Mouse (Mus musculus) frontal cortex, adult 2 months (tissue): Measurements from ENCODE around the gene Tbx2. TPM values are rescaled to one million over a fixed set of nuclear protein-coding genes. Genes with fewer than 3 reads are reported as not detected.

Experiments
- DNase-seq, 2 experiments: peaks; one replicate each; pipeline ENCODE4 v3.0.0; 2022; ENCODE audit warnings: low spot score in 1 of 2; ENCODE audit errors: extremely low spot score in 1 of 2
- polyA plus RNA-seq: library from polyadenylated mRNA; depleted of rRNA; stranded (reverse); fragments of >200 nt; gene quantifications from 2 replicates; pipeline ENCODE4 v1.2.3, GENCODE M21; 2012

Tbx2 gene
- polyA plus RNA-seq, 1 experiment: 4.2 TPM

DNA sequence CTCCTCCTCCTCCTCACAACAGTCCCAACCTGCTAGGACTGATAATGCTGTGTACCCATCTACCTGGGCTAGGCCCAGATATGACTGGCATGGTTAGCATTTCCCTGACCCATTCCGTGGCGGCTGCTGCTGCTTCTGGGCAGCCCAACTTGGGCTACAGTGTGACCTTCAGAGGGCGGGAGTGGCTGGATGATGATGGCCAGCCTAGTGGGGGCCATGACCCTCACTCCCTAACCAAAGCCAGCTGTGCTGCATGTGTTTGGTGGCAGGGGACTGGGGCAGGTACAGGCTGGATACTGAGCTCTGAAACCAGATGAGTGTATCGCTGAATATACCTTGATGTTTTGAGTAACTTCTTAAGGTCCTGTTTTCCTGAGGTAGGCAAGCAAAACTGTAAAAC is 8.6 kb upstream of the Tbx2 start:
- no peak for DNase-seq

DNA sequence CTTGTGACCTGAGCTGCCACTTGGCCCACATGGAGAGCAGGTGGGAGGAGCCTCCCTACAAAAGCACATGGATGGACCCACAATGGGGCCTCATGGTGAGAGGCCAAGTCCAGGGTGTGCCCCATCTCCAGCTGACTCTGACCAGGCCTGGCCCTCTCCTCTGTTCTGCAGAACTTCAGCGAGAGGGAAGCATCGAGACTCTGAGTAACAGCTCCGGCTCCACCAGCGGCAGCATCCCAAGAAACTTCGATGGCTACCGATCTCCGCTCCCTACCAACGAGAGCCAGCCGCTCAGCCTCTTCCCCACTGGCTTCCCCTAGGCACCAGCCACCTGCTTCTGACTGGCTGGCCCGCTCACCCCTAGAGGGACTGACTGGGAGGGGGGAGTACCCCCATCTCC is 7.3 kb upstream of the Tbx2 start:
- no peak for DNase-seq

DNA sequence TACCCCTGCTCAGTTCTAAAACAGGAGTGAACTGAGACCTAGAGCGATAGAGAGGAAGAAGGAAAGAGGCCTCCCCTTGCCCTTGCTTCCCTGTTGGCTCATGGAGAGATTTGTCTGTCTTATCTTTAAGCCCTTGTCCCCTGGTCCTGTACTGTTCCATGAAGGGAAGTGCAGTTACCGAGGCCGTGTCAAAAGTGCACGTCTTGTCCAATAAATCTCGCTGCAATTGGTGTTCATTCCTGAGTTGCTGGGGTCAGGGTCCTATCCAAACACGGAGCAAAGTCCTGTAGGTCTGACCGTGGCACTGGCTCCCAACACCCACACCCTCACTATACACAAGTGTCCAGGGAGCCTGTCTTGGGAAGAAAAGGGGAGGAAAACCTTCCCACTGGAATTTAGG is 6.5 kb upstream of the Tbx2 start:
- no peak for DNase-seq

DNA sequence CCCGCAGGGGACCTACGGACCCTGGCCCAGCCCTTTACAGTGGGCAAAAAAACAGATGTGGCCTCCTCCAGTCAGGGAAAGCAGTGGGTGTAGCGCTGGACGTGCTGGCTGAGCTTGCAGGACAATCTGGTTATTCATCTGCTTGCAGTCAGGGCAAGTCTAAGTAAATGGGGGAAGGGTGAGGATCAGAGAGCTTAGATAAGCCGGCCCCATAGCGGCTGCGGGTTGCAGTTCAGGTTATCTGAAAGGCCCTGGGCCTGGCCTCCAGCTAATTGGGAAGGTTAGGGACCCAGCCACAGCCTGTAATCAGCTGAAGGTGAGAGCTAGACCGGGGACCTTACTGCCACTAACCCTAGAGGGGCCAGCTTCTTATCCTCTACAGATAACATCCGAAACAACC is 5.0 kb upstream of the Tbx2 start:
- DNase-seq: no peak

DNA sequence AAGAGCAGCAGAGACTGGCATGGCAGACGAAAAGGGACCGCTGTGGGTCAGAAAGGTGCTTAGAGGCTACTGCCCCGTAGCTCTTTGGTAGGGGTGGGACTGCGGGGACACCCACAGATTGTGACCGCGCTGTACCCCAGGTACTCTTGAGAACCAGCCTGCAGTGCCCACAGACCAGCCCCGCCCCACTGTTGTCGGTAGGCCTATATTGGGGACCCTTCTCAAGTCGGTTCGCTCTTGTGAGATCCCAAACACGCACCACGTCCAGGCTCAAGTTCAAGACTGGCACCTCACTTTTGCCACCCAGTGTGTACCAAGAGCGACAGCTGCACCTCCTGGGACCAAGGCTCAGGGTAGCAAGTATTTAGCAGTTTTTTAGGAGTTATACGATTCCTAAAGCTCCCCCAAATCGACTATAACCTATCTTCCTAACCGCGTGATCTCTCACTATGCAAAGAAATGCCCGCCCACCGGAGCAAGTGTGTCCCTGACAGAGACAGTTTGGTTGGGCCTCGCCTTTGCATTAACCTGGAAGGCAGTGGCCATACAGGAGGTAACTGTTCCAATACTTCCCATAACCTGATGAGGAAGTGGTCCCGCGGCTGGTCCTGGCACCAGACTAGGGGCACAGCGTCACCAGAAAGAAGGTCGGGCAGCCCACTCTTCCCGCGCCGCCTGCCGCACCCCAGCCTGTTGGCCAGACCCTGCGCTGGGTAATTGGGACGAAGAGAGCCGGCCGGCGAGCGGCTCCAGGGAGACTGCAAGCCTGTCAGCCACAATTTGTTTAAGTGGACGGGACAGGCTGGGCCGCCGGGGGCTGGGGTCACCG is 3.4 kb upstream of the Tbx2 start:
- DNase-seq: no peak

DNA sequence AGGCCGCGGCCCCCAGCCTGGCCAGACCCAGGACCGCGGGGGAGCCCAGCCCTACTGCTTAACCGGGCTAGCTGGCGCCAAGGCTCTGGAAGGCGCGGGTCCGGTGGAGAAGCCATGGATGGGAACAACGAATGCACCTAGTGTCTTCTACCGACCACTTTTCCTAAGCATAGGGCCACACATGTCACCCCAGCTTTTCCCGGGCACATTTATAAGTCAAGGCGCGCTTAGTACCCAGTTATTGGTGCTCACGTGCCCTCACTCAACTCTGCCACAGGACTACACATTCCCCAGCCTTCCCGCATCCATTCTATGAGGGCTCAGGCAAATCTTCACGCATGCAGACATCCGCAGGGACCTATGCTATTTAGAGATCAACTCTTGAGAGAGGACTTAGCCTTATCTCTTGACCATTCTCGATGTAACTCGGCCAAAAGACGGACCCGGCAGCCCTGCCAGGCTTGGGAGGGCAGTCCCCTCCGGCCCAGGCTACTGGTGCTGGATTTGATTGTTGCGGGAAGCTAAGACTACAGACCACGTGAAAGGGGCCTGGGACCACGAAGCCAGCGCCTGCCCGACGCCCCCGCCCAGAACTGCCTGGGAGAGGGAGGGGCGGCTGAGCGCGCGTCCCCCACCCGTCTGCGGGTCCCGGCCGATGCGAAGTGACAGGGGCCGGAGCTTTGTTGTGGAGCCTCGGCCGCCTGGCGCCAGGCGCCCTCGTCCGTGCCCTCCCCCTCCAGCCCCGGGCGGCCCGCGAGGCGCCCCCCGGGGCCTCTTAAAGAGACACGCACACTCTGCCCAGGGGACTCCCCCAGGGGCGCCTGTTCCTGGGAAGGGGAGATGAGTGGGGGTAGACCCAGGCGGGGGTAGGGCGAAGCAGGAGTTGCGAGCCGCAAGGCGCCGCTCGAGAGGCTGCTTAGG is 2.6 kb upstream of the Tbx2 start:
- no peak for DNase-seq

DNA sequence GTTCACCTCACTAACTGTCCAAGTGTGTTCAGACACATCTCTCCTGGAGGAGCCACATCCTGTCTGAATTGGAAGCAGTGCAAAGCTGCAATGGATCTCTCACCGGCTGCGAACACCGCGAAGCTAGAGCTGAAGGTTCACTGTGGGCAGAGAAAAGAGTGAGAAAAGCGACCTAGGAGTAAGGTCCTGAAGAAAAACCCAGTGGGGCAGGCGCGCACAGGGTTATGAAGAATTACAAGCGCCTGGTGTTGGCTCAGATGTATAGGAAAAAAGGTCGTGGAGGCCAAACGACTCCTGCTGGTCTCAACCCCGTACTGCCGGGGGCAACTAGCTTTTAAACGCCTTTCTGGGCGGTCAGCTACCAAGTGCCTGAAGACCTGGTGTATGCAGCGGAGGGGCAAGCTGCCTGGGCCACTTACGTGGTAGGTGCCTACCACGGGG is 1.4 kb upstream of the Tbx2 start:
- DNase-seq: no peak

DNA sequence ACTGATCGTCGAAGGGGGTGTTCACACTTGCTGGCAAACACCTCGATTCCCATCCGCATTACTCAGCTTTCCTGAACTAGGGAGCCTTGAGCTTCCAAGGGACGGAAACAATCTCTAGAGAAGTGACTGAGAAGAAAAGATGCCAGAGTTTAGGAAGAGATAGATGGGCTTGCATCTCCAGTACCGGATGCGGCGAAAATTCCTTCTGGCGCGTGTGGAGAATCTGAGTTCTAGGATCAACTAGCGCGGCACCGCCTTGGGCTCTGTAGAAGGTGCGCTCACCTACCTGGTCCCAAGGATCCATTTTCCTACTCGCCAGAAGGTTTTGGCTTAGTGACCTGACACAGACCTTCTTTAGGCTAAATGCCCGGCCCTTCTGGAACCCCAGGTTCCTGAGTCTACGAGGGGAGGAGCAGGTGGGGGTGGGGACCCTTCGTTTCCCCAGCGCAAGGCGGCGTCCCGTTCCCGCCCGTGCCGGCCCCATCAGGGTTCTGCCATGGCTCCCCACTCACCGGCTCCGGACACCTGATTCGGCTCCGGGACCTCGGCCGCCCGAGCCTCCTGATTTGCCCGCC is 608 bp upstream of the Tbx2 start:
- DNase-seq: no peak

DNA sequence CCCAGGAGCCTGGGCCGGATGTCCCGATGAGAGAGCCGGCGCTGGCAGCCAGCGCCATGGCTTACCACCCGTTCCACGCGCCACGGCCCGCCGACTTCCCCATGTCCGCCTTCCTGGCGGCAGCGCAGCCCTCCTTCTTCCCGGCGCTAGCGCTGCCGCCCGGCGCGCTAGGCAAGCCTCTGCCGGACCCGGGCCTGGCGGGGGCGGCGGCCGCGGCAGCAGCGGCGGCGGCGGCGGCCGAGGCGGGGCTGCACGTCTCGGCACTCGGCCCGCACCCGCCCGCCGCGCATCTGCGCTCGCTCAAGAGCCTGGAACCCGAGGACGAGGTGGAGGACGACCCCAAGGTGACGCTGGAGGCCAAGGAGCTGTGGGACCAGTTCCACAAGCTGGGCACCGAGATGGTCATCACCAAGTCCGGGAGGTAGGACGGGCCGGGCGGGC is 750 bp downstream of the Tbx2 start:
- DNase-seq: no peak

DNA sequence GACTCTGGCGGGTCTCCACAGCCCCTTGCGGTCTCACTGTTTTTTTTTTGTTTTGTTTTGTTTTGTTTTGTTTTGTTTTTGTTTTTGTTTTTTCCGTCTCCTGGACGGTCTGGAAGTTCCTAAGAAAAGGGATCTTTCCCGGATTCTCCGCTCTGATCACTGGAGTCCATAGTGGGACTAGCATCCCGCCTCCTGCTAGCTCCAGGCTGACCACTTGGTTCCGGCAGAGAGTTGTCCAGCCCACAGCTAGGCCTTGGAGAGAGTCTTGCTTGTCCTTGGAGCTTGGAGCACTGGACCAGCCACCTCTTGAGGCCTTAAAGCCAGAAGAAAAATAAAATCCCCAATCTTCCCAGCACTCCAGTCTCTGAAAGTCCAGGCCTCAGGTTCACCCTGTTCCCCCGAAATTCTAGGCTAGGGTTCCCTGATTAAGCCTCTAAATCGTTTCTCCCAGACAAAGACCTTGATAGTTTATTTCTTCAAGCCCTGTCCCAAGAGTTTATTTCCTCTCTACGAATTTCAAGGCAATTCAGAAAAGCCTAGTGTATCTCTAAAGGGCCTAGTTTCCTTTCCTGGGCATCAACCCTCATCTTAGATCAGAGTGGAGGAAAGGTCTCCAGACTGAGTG is 1.5 kb downstream of the Tbx2 start:
- DNase-seq: no peak

DNA sequence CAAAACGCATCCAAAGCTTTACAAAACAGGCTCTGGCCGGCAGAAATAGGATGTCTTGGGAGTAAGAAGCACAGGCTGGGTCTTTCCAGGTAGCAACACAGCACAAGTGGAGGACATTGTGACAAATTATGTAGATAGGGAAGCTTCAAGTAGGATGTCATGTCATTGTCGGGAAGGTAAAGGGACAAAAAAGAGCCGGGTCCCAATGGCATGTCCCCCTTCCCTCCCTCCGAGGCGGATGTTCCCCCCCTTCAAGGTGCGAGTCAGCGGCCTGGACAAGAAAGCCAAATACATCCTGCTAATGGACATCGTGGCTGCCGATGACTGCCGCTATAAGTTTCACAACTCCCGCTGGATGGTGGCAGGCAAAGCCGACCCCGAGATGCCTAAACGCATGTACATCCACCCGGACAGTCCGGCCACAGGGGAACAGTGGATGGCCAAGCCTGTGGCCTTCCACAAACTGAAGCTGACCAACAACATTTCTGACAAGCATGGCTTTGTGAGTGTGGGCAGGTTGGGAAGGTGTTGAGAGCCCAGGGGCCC is 2.1 kb downstream of the Tbx2 start:
- no peak for DNase-seq

DNA sequence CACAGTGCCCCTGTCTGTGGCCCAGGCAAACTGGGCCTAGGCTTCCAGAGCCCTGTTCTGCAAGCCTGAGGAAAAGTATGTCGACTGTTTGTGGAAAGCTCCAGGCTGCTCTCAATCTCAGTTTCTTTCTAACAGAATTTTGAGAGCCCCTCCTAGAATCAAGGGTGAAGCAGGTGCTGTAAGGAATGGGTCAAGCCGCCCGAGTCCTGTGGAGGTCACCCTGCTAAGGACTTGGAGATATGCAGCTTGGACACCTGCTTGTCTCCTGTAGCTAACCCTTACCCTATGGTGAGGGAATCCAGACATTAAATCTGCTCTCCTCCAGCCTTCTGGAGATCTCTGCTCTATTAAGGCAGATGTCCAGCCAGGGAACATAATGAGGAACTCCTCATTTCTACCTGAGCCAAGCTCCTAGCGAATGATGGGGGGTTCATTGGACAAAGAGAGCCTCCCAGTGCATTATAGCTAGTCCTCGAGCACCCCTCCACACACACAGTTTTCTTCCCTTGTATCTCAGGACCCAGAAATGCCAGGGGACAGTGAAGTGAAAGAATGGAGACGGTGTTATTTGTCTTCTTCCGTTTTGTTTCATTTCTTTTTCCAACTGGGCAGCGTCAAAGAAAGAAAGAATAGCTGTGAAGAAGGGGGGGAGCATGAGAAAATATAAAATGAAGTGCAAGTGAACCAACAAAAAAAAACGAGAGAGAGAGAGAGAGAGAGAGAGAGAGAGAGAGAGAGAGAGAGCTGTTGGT is 2.8 kb downstream of the Tbx2 start:
- no peak for DNase-seq

DNA sequence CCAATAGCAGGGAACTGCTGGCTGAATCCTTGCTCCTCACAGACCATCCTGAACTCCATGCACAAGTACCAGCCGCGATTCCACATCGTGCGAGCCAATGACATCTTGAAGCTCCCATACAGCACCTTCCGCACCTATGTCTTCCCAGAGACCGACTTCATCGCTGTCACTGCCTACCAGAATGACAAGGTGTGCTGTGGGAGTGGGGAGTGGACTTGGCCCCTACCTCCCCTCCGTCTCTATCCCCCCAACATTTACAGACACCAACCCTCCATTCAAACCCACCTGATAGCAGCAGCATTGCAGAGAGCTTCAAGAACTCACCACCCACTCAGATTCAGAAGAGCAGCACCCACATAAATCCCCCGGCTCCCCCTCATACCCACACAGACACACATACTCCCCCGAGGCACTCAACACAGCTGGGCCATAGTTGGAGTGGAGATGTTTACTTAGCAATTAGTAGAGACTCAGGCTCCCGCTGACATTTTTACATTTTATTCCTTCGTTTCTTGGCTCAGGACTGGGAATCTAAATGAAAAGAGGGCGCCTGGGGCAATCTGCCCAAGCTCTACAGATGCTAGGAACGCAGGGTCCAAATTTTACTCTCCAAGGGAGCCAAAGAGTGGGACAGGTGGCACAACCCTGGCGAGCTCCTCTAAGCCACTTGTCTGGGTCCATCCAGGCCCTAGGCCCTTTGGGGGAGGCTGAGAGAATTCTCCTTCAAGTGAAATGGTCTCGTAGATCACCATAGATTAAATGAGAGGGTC is 3.6 kb downstream of the Tbx2 start:
- DNase-seq: no peak

DNA sequence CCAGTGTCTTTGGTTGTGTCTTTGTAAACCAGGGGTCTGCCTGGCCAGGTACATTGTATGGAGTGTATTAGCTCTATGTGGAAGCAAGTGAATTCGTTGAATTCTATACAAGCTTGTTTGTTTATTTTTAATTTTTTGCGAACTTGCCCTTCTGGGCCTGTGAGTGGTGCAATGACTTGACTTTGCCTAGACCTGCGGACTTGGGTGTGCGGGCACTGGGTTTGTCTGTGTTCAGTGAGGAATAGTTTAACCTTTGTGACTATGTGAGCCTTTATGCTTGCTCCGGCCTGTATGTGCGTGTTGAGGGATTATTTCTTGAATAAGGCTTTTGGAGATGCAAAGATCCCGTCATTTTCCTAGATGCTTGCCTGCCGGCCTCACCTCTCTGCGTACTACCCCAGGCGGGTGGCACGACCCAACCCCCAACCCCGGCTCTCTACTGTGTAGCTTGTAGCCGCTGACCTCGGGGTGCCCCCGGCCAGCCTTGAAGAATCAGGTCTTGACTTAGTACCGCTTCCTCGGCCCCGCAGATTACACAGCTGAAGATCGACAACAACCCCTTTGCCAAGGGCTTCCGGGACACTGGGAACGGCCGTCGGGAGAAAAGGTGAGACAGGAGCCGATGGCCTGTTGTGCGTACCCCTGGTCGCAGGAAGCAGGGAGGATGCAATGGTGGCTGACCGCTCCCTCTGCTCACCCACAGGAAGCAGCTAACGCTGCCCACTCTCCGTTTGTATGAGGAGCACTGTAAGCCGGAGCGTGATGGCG is 4.4 kb downstream of the Tbx2 start:
- DNase-seq: no peak

DNA sequence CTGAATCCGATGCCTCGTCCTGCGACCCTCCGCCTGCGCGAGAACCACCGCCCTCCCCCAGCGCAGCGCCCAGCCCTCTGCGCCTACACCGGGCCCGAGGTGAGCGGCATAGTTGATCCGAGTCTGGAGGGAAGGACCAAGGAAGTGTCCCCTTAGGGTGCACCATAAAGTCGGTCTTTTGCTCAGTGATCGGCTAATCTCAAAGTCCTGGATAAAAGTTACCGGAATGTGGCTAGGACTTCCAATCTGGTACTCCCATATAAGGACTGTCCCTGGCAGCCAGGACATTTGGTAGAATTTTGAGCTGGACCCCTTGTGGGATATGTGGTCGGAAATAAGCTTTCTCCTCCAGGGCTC is 4.9 kb downstream of the Tbx2 start:
- no peak for DNase-seq

DNA sequence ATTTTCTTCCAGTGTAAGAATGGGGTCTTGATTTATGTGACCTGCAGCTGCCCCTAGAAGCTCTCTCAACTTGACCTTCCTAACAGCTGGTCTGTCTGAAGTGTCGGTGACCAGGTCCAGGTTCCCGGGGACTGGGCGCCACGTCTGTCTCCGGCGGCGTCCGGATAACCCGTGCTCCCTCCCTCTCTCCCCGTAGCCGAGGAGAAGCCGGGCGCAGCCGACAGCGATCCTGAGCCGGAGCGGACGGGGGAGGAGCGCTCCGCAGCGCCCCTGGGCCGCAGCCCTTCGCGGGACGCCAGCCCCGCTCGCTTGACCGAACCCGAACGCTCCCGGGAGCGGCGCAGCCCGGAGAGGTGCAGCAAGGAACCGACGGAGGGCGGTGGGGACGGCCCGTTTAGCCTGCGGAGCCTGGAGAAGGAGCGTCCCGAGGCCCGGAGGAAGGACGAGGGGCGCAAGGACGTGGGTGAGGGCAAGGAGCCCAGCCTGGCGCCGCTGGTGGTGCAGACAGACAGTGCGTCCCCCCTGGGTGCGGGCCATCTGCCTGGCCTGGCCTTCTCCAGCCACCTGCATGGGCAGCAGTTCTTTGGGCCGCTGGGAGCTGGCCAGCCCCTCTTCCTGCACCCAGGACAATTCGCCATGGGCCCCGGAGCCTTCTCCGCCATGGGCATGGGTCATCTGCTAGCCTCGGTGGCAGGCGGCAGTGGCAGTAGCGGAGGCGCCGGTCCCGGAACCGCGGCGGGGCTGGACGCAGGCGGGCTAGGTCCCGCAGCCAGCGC is 5.5 kb downstream of the Tbx2 start:
- DNase-seq: no peak

DNA sequence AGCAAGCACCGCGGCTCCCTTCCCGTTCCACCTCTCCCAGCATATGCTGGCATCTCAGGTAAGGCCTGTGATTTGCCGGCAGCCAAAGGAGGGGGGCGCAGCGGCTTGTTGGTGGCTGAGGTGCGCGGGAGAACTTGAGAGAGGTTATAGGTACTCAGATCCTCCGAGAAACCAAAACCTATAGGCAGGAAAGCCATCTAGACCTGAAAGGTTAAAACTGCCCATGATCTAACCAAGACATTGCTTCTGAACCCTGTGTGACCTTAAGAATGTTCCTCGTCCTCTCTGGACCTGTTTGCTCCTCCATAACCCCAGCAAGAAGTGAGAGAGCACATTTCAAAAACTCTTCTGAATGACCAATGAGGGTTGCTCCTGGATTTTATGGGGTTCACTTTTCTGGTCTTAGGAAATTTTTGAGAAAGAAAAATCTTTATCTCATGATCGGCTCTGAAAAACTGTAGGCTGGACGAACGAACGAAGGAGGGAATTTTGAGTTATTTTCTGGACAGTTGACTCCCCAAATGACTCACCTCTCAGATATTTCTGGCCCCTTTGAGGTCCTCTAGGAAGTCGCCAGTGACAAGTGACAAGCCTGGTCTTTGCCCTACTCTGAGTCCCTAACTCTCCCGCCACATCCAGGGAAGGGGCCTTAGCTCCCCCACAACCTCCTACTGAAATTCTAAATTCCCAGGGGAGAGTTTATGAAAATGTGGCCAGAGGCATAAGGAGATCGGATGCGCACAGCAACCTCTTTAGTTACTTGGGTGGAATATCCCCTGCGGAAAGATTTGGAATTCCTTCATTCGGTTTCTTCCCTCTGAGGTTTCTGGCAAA is 6.3 kb downstream of the Tbx2 start:
- no peak for DNase-seq
